Mouse (Mus musculus): ENCODE results near the gene Msantd2.
A peak's percentile ranks its signal among the peaks of the same experiment; 100 is the strongest.

Msantd2 gene

GRCm38 (mm10) chr9:37540701-37541575 lies 51.8 kb downstream of the Msantd2 start:
- no peak for DNase-seq (ENCODE audit: low spot score in 2 of 2)

GRCm38 (mm10) chr9:37541851-37542642 lies 52.9 kb downstream of the Msantd2 start:
- no peak for DNase-seq (ENCODE audit: low spot score in 2 of 2)

GRCm38 (mm10) chr9:37543869-37544440 lies 54.8 kb downstream of the Msantd2 start:
- no peak for DNase-seq (ENCODE audit: low spot score in 2 of 2)

DNA sequence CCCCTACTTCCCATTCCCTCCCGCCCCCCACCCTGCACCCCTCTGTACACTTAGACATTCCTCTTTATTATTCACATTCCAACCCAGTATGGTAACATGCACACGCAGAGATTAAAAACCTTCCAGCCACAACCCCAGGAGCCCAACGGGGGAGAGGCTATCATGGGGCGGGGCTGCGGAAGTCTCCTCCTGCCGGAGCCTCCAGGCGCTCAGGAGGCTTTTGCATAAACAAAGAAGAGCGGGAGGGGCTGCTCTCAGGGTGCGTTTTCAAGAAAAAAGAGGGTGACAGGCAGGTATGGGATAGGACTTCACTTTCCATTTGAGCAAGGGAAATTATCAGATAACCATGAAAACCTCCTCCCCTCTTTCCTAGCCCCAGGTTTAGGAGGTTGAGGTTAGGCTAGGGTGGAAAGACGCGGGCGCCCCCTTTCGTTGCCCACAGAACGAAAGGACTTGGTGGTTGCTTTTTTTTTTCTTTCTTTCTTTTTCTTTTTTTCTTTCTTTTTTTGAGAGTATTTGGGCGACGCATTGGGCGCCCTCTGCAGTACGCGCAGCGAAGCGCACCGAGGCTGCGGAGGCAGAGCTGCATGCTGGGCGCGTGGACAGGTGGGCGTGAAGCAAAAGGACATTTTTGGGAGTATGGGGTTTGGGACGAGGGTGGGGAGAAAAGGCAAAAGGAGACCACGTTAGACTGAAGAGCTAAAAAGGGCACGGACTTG lies 55.5 kb downstream of the Msantd2 start:
- DNase-seq (ENCODE audit: low spot score in 2 of 2), result peak; percentile 78

DNA sequence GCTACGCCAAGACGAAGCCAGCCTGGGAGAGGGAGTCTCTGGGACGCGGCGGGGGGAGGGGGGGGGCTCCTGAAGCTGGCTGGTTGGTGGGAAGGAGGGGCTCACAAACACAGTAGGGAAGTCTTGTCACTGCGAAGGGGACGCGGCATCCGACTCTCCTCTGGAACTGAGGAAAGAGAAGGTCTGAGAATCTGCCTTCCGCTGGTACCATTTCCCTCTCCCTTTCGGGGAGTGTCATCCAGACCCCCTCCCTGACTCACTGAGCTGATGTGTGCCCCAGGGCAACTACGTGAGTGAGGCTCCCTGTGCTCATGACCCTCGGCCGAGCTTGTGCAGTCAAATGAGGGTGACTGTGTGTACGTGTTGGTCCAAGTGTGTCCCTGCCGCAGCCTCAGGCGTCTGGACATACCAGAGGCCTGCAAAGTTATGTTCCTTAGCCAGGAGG lies 56.1 kb downstream of the Msantd2 start:
- DNase-seq (ENCODE audit: low spot score in 2 of 2), result no peak

DNA sequence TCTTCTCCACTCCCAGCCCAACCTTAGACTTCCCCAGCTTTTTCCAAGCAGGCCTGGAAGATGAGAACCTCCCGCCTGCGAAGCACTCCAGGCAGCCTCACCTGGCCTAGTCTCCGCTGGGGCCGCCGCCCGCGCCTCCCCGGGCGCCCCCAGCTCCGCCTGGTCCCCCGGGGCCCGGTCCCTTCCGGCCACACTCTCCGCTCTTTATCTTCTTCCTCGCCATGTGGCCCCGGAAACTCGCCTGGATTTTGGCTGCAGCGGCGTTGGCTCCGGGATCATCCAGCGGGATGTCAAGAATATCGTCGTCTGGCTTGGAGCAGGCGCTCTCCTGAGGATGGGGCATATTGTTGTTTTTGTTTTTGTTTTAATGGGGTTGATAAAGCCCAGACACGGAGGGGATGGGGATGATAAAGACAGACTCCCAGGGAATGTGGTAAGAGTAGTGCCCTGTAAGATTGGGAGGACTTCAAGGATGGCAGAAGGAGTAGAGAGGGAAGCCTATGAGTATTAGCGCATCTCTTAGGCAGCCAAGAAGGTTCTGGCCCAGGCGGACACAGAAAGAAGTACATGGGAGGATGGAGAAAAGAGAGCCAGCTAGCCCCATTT lies 56.8 kb downstream of the Msantd2 start:
- DNase-seq (ENCODE audit: low spot score in 2 of 2), result no peak

DNA sequence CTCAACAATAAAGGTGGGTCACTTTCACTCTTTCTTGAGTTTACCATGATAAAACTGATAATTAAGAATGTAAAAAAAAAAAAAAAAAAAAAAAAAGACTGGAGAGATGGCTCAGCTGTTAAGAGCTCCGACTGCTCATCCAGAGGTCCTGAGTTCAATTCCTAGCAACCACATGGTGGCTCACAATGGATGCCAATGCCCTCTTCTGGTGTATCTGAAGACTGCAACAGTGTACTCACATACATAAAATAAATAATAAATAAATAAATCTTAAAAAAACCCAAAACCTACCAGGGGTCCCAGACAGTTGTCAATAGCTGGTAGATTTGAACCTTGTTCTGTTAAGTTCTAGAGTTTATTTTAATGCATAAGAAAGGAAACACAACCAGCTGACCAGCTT lies 57.8 kb downstream of the Msantd2 start:
- DNase-seq (ENCODE audit: low spot score in 2 of 2), result no peak

GRCm38 (mm10) chr9:37550435-37550834 lies 61.3 kb downstream of the Msantd2 start:
- no peak for DNase-seq (ENCODE audit: low spot score in 2 of 2)

DNA sequence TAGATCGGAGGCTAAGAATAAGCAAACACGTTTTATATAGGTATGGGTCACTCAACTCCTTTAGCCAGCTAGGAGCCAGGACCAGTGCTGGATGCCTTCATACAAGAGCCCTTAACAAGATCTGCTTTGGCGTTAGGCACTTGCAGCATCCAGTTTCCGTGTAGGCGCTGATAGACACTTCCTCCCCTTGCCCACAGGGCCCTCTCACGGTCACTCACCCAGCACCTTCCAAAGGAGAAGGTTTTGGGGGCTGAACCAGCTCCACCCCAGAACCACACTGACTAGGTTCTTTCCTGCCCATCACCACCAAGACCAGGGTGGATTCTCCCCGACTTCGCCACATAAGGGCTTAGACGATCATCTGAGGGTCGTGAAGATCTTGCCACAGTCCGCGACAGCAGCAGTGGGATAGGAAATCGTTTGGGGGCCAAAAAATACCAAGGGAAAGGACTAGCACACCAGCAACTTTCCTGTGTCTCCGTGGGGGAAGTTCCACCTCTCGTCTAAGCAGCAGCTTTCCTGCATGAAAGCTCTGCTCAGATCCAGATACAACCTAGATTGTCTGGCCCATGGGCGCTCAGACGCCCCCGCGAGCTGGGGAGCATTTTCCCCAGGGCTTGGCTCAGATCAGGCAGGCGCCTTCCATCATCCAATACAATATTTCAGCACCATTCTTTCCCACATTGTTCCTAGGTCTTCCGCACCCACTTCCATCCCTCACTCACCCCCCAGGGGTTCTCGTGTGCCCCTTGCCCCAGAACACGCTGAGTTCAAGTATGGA lies 62.8 kb downstream of the Msantd2 start:
- no peak for DNase-seq (ENCODE audit: low spot score in 2 of 2)

DNA sequence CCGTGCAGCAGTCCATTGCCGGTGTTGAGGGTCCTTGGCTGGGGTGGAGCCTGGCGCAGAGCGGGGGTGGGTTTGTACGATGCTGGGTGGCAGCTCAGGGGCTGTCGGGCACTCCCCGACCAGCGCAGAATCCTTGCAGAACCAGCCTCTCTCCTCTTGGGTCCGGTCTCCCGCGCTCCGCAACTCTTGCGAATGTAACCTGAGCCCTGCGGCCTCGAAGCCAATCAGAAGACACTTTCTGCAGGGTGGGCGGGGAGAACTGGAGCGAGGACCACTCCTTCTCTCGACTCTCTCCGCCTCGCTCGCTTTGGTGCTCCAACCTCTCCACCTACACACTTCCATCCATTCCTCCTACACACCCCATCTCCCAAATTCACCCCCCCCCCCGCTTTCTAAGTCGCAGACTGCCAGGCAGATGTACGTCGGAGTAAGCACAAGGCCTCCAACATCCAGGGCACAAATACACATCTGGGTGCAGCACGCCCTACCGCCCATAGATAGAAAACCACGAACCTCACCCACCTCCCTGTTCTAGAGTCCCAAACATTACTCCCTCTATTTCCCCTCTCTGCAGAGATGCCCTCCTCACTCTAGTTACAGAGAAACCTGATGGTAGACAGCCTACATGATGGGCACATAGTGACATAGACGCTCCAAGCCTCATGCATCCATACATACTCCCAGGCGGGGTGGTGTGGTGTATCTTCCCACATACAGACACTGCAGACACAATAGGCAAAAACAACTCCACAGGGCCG lies 63.6 kb downstream of the Msantd2 start, which contains the start of gene Nrgn:
TSS of gene Nrgn (minus strand) at position 369 of the 758 bp plus-strand sequence.
- peak; percentile 84 to 91 for DNase-seq (ENCODE audit: low spot score in 2 of 2)

GRCm38 (mm10) chr9:37554279-37554678 lies 65.2 kb downstream of the Msantd2 start:
- DNase-seq (ENCODE audit: low spot score in 2 of 2), result no peak

DNA sequence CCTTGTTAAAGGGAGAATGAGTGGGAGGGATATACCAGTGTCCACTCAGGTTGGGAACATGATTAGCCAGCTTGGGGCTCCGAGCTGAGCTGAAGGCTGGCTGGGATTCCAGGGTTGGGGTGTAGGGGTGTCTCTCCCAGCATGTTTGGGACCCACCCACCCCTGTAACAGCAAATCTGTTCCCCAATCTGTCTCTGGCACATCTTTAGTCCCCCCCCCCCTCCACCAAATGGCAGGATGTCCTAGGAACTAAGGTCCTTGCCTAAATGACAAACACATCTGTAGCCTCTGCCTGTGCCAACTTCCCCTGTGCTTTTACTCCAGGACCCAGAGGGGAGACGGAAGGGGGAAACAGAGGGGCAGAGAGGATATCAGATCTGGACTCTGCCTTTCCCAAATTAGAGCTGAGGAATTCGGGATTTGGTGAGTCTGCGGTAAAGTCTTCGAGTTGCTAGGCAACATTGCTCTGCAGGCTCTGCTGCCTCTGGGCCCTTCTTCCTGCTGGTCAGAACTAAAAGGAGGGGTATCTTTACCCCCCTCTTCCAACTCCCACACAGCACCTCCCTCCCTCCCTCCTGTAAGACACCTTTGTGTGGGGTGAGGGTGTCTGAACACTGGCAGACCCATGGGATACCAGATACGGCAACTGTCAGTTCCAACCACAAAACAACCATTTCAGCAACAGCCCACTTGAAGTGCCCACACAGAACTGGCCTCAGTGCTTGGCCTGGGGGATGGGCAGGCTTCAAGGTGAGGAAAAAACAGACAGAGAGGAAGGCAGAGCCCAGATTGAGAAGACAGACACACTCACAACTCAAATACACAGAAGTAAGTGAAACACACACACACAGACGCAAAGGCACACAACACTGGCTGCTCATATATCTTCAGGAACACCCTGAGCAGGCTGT lies 66.0 kb downstream of the Msantd2 start, which contains the start of gene Siae:
TSS of gene Siae (plus strand) at position 861 of the 911 bp plus-strand sequence.
- peak in 1 of 2 experiments; percentile 72 for DNase-seq (ENCODE audit: low spot score in 2 of 2)

GRCm38 (mm10) chr9:37556366-37556765 lies 67.2 kb downstream of the Msantd2 start:
- peak in 1 of 2 experiments; percentile 62 for DNase-seq (ENCODE audit: low spot score in 2 of 2)

- DNase-seq (ENCODE audit: low spot score in 2 of 2), result no peak
These were observed 71.5 kb downstream of the Msantd2 start for GRCm38 (mm10) chr9:37560617-37561016.

- DNase-seq (ENCODE audit: low spot score in 2 of 2), result no peak
These were observed 74.7 kb downstream of the Msantd2 start for GRCm38 (mm10) chr9:37563805-37564204.

GRCm38 (mm10) chr9:37567019-37567418 lies 77.9 kb downstream of the Msantd2 start:
- DNase-seq (ENCODE audit: low spot score in 2 of 2), result no peak

GRCm38 (mm10) chr9:37567454-37567853 lies 78.3 kb downstream of the Msantd2 start:
- DNase-seq (ENCODE audit: low spot score in 2 of 2), result no peak

GRCm38 (mm10) chr9:37567892-37568604 lies 78.9 kb downstream of the Msantd2 start:
- peak; percentile 76 to 83 for DNase-seq (ENCODE audit: low spot score in 2 of 2)
